Mouse (Mus musculus) thymus, postnatal 36 days (tissue): Measurements from ENCODE around the gene Tmem40.

Experiments used
- DNase-seq, 2 experiments: peaks; one replicate each; pipeline ENCODE4 v3.0.0; 2022; ENCODE audit warnings: mixed read lengths in 2 of 2

The Tmem40 gene

GRCm38 (mm10) chr6:115768207-115768606 is 6.0 kb upstream of the Tmem40 start:
- DNase-seq, result no peak

GRCm38 (mm10) chr6:115767357-115767756 is 5.1 kb upstream of the Tmem40 start:
- no peak for DNase-seq

- peak; percentile 63 to 77 for DNase-seq
Measured at GRCm38 (mm10) chr6:115764179-115764578, 2.0 kb upstream of the Tmem40 start.

- DNase-seq, result no peak
Measured at GRCm38 (mm10) chr6:115760982-115761381, 1.2 kb downstream of the Tmem40 start.

DNA sequence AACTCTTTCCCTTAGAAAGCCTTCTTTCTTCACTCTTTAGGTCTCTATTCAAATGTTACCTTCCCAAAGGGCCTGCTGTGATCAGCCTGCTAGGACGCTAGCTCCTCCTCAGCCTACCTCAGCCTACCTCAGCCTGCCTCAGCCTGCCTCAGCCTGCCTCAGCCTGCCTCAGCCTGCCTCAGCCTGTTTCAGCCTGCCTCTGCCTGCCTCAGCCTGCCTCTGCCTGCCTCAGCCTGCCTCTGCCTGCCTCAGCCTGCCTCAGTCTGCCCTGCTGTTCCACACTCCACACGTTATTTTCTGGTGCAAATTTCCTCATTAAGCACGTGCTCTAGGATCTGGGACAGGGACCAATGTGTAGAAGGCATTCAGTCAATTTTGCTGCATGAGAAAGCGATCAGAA is 2.1 kb downstream of the Tmem40 start:
- no peak for DNase-seq

GRCm38 (mm10) chr6:115759461-115759860 is 2.7 kb downstream of the Tmem40 start:
- no peak for DNase-seq

DNA sequence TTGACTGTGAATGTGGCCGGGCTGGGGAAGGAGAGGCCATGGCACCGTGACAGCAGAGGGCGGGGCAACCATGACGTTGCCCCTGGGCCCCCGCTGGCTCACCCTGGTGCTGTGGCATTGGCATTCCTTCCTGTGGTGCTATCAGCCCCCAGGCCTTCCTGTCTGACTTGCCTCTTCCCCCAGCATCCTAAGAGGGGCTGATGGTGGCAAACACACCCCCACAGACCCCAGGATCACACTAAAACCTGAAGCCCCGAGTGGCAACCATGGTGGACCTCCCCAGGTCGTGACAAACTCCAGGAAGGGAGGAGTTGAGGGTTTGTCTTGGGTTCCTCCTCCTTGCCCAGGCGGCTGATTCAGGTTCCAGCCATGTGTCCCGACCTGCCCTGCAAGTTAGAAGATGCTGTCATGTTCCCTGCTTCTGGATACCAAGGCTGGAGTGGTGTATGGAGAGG is 3.2 kb downstream of the Tmem40 start:
- DNase-seq, result no peak

- DNase-seq, result no peak
Measured at GRCm38 (mm10) chr6:115755536-115755935, 6.7 kb downstream of the Tmem40 start.

DNA sequence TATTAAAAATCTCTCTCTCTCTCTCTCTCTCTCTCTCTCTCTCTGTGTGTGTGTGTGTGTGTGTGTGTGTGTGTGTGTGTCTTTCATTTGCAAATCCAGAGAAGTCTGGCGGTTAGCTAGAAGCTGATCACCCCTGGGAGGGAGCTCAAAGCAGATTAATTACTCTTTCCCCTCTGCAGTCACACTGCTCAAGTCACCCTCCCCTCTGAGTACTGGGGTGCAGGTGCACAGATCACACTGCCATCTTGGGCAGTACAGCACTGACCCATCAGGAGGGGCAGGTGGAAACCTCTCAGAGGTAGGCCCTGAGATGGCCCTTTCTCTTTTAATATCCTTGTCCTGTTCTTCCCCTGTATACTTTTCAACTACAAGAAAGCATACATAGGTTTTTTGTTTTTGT is 15.9 kb downstream of the Tmem40 start:
- DNase-seq, result no peak

GRCm38 (mm10) chr6:115743569-115743968 is 18.6 kb downstream of the Tmem40 start:
- no peak for DNase-seq

GRCm38 (mm10) chr6:115739056-115739455 is 23.2 kb downstream of the Tmem40 start:
- no peak for DNase-seq

DNA sequence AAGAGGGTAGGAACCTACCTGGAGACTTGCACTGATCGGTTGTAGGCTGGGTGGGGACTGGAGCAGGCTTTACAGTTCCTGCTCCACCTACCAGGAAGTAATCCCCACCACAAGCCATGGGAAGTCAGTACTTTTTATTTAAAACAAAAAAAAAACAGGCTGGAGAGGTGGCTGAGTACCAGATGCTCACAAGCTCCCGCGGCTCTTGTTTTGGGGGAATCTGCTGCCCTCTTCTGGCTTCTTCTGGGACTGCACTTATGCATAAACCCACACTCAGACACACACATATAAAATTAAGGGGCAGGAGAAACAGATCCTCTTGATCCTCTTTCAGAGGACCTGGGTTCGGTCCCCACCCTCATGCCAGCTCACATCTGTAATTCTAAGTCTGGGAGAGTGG is 27.3 kb downstream of the Tmem40 start:
- DNase-seq, result peak; percentile 26 to 30

DNA sequence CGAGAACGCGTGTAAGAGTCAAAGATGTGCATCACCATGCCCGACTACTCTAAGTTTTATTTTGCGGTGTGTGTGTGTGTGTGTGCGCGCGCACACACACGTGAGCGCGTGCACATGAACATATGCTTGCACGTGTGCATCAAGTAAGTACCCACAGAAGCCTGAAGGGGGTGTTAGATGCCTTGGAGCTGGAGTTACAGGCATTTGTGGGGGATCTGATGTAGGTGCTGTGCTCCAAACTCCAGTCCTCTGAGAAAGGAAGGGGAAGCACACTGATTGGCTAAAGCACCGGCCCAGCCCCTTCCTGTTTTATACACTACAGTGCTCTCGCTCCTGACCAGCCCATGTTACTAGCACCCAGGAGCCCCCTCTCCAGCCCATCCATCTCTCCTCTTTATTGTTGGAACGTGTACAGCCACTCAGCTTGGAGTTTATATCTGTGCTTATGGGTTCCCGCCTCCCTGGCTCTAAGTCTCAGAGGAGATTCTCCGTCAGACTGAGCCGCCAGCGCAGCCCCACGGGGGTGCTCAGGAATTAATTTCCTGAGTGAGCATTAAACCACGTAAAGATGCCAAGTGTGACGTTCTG is 29.8 kb downstream of the Tmem40 start:
- no peak for DNase-seq

- DNase-seq, result no peak
Measured at GRCm38 (mm10) chr6:115730560-115731342, 31.5 kb downstream of the Tmem40 start.

GRCm38 (mm10) chr6:115727570-115727969 is 34.6 kb downstream of the Tmem40 start:
- no peak for DNase-seq

GRCm38 (mm10) chr6:115727108-115727507 is 35.1 kb downstream of the Tmem40 start:
- DNase-seq, result peak; percentile 67 to 71

GRCm38 (mm10) chr6:115722246-115722645 is 40.0 kb downstream of the Tmem40 start:
- no peak for DNase-seq

GRCm38 (mm10) chr6:115717715-115718558 is 44.3 kb downstream of the Tmem40 start:
- DNase-seq, result peak; percentile 46 to 66

GRCm38 (mm10) chr6:115717101-115717652 is 45.0 kb downstream of the Tmem40 start:
- peak; percentile 27 to 40 for DNase-seq

GRCm38 (mm10) chr6:115711261-115711660 is 50.9 kb downstream of the Tmem40 start:
- no peak for DNase-seq

- DNase-seq, result no peak
Measured at GRCm38 (mm10) chr6:115702901-115703300, 59.3 kb downstream of the Tmem40 start.

DNA sequence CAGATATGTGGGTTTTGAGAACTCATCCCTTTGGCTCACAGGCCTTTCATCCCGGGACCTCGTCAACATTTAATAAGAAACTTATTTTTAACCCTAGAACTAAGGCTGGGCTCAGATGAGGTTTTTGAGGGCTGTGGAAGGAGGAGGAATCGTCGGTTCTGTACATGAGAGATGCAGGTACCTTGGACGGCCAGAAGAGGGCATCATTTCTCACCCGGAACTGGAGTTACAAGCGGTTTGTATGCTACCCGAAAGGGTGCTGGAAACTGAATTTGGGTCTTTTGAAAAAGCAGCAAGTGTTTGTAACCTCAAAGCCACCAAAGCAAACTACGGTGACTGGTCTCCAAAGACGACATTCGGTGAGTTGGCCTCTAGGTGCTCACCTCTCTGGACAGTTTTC is 60.9 kb downstream of the Tmem40 start:
- no peak for DNase-seq

DNA sequence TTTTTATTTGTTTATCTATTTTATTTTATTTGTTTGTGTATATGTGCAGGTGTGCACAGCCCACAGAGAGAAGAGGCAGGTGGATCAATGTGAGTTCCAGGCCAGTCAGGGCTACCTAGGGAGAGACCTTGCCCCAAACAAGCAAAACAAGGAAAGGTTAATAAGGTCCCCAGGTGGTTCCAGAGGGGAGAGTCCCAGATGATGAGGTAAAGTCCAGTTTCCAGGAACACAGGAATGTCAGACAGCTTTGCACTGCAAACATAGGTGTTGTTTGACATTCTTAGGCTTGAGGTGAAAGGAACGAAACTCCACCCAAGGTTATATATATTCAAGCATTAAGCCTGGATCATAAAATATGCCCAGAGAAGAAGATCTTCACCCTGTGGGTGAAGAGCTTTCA is 61.4 kb downstream of the Tmem40 start:
- DNase-seq, result no peak
